Mouse (Mus musculus): ENCODE results near the gene Psapl1. TPM values are rescaled to one million over a fixed set of nuclear protein-coding genes. Genes with fewer than 3 reads are reported as not detected.

Psapl1 gene
- total RNA-seq, 2 experiments from 2014 or later: not detected

Other genes starting within 250 kb of the Psapl1 start
- not detected in 2 replicates for gene Sorcs2, start 194.1 kb downstream of the Psapl1 start, total RNA-seq (2014; fragmentation: Nextera tagmentation)
- gene Sorcs2, start 194.1 kb downstream of the Psapl1 start, total RNA-seq (2017): not detected in 2 replicates

Measured in granulocyte monocyte progenitor cell, adult 5-6 weeks (primary cell).